Mouse (Mus musculus) skeletal muscle tissue, adult 2 months (tissue): ENCODE results near the gene Atf7ip.

Experiments
- DNase-seq: peaks from one replicate; pipeline ENCODE4 v3.0.0-alpha.2; 2012; ENCODE audit warnings: low read depth, low spot score

Atf7ip gene

DNA sequence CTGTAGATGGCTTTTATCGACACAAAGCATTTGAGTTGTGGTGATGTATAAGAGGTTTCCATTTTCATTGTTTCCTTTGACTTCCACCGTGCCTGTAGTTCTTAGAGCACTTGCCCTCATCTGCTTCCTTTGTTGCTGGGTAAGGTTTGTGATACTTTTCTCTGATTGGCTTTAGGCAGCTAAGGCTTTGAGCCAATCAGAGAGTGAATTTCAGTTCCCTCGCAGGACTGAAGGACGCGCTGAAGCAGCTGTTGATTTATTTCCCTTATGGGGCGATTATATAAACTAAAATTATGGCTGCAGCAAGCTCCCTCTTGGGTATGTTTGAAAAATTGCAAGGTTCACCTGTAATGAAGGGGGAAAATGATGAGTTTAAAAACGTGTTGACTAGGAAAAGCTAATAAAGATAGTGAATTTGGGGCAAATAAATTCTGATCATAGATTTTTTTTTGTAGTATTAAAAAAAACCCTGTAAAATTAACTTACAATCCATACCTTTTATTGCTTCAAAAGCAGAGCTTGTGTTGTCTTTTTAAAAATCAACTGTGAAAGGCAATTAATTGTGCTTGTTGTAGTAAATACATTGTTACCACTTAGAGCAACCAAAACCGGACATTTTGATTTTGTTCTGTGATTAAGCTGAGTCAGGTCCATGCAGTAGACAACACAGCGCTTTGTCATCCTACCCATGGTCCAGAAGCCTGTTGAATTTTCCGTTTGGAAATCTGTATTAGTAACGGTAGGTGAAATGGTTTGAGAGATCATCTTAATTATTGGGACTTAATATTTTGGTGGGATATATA lies 48.0 kb downstream of the Atf7ip start:
- DNase-seq = peak; percentile 80

DNA sequence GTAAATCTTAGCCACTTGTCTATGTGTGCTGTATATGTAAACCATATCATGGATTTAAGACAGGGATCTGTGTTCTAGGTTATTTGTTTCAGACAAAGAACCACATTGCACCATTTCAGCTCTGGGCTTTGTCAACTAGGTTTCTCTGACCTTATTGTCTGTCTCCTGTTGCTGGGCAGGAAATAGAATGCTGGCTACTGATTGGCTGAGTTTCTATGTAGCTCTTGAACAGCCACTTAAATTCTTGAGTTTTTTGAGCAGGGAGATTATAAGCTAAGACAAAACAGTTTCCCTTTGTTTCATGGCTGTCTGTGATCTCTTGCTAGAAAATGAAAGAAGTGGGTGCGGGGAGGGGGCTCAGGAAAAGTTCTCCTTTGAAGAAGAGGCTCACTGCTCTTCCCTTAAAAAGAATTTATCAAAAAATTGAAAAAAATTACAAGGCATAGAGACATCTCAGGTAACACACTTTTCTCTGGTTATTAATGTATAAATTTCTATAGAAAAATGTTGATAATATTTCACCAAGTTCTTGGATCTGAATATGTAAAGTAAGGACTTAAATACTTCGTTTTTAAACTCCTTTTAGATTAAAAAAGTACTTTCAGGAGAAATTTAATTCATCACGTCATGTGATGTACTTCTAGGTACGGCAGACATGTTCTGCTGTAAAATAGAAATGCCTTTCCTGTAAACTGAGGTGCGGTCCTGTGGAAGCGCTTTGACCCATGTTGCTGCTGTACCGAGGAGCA lies 49.0 kb downstream of the Atf7ip start:
- peak; percentile 26 for DNase-seq

DNA sequence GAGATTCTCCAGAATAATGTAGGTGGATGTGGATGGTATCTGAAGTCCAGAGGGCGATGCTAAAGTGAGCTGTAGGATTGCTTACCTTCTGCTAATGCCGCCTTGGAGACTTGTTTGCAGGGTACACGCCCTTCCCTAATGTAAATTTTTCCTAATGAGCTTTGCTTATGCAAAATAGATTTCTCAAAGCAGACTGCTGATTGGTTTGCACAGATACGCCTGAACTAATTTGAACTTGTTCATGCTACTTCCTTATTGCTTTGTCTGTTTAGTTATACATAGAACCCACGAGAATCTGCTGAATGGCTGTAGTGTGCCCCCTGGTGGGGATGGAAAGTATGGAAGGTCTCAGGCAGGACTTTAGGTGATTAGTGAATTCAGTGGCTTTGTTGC lies 49.6 kb downstream of the Atf7ip start:
- peak; percentile 54 for DNase-seq

DNA sequence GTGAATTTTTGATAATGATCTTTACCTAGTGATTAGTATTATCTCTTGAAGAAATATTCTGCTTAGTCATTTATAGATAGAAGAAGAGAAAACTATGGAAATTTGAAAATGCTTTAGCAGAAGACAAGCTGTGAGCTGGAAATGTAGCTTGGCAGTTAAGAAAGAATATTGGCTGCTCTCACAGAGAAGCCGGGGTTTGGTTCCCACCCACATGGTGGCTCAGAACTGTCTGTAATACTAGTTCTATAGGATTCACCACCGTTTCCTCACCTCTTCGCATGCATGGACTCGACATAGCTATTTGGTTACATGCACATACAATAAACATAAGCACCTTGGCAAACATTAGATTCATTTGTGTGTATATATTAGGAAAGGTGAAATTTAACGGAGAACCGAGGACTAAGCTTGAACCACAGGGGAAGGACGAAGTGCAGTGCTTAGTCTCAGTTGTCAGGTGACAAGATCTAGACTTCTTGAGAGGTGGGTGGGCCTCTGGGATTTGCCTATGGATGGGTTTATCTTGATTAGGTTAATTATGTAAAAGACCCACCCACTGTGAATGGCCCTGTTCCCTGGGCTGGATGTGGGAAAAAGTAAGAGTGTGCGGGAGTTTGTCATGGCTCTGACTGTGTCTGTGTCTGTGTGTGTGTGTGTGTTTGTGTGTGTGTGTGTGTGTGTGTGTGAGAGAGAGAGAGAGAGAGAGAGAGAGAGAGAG lies 52.5 kb downstream of the Atf7ip start:
- DNase-seq = no peak

DNA sequence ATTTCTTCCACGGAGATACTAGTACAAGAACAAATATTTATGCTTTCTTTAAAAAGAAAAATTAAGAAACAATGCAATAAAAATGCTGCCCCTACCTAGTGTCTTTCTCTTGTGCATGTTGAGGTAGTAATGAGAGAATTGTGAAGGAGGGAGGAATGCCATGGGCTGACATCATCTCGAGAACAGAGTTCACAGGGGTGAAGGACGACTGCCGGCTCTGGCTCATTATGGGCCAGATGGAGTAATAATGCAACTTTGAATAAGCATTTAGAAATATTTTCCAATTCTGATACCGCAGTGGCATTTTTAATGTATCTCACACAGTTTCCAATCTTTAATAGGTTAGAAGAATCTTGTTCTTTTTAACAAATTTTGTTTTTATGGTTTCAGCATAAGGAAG lies 60.0 kb downstream of the Atf7ip start:
- no peak for DNase-seq

DNA sequence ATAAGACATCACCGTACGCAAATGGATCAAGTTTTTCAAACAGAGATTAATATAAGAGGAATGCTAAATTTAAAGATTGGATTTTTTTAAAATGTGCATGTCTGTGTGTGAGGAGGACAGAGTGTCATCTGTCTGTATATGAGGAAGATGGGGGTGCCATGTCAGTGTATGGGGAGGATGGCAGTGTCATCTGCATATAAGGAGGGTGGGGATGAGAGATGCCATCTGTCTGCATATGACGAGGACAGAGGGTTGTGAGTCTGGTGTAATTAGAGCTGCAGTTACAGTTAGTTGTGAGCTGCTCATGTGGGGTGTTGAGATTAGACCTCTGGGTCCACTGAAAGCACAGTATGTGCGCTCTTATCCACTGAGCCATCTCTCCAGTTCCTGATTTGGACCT lies 84.8 kb downstream of the Atf7ip start:
- DNase-seq = no peak

DNA sequence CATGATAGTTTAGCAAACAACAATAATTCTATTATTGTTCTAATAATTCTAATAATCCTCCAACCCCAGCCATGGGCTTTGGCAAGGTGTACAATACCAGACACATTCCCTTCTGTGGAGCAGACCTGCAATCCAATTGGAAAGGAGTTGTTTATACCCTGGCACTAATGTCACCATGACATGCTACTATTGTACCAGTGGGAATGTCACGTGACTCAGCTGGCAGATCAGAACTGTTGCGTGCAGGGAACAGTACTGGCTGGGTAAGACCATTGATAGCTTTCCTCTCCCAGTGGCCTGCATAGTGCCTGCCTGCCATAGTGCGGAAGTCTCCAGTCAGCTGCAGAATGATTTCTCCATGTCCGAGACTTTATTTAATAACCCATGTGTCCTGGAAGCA lies 88.6 kb downstream of the Atf7ip start:
- no peak for DNase-seq

- no peak for DNase-seq
These were observed 96.6 kb downstream of the Atf7ip start for GRCm38 (mm10) chr6:136602601-136603000.

GRCm38 (mm10) chr6:136611351-136612215 lies 105.6 kb downstream of the Atf7ip start:
- peak; percentile 8 for DNase-seq

DNA sequence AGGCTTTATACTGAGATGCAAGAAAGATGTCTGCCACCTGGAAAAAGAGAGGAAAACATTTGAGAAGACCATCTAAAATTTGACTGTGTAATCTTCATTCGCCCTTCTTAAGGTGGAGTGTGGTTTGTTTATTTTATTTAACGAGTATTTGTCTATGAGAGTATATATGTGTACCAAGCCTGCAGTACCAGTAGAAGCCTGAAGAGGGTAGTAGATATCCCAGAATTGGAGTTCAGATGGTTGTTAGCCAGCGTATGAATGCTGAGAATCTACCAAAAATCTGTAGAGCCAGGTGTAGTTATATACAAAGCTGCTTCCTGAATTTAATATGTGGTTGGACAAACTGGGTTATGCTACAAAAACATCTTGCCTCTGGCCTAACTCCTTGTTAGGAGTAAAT lies 106.3 kb downstream of the Atf7ip start:
- DNase-seq = no peak

GRCm38 (mm10) chr6:136614156-136614555 lies 108.2 kb downstream of the Atf7ip start:
- DNase-seq = no peak

DNA sequence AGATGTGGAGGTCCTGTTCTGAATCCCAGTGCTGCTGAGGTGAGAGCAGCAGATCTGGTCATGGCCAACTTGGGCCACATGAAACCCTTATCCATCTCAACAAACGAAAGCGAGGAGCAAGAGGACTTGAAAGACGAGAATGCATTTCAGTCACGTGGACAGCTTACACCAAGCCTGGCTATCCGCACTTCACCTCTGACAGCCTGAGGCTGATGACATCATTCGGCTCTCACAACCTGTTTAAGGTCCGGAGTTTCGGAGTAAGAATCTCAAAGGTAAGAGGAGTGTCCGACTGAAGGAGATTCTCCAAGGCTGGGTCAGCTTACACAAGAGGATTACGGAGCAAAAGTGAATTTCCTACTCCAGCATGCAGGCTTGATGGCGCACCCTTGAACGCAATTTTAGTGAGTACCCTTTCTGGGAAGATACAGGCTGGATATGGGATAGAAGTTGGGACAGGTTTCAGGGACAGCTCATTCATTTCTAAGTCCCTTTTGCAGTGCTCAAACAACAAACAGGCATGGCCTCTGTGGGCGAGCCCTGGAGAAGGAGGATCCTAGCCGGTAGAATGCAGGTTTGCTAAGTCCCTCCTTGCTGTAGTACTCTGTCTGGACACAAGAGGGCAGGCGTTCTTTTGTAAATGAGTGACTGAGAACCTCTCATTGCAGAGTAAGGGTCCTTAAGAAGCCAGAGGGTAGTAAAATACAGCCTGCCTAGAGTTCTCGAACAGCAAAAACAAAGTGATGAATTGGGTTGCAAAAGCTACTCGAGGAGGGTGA lies 114.6 kb downstream of the Atf7ip start:
- peak; percentile 42 for DNase-seq

- no peak for DNase-seq
These were observed 119.5 kb downstream of the Atf7ip start for GRCm38 (mm10) chr6:136625421-136625820.

- no peak for DNase-seq
These were observed 123.7 kb downstream of the Atf7ip start for GRCm38 (mm10) chr6:136629639-136630038.

DNA sequence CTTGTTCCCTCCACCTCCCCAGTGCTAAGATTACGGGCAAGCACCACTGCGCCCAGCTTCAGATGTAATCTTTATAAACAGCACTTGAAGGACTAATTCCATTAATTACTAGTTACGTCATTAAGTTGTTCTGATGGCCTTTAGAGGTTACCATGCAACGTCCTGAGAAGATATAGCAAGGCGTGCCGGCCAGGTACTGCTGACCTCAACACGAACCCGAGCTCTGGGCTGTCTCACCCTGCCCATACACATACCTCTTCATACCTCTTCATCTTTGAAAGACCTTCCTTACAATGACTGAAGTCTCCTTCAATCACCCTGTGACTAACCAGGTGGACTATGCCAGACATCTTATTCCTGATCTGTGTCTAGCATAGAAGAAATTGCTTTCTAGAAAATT lies 125.6 kb downstream of the Atf7ip start:
- no peak for DNase-seq

GRCm38 (mm10) chr6:136631945-136632534 lies 126.1 kb downstream of the Atf7ip start:
- DNase-seq = no peak

GRCm38 (mm10) chr6:136633154-136633553 lies 127.2 kb downstream of the Atf7ip start:
- DNase-seq = no peak

GRCm38 (mm10) chr6:136633719-136634118 lies 127.8 kb downstream of the Atf7ip start:
- DNase-seq = no peak

GRCm38 (mm10) chr6:136634982-136635381 lies 129.0 kb downstream of the Atf7ip start:
- no peak for DNase-seq

- no peak for DNase-seq
These were observed 138.2 kb downstream of the Atf7ip start for GRCm38 (mm10) chr6:136644171-136644570.
